Mouse (Mus musculus): ENCODE data around the gene AV320801. TPM values are rescaled to one million over a fixed set of nuclear protein-coding genes. Genes with fewer than 3 reads are reported as not detected.
"Not testable (repeated sequence)": the region's sequence is repeated elsewhere in the genome, so short reads cannot be mapped to it uniquely, and the experiment has no call there.

Gene AV320801
- not detected in 2 replicates for total RNA-seq (2021)
- long read RNA-seq, result 0 reads

DNA sequence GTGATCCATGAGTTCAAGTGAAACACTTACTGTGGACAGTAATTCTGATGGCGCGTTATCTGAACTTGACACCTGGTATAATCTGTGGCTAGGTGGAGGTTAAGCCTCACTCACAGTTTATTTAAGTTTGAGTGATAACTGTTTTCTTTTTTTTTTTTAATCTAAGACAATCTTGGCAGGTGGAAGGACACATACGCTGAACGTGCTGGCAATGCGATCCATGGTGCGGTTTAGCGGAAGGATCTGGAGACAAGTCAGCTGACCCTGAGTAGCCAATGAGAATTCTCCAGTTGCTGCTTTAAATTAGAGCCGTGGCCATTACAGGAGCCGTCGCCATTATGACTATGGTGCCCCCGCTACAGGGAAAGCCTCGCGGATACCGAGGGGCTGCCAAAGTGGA, at the start of gene AV320801:
TSS of gene AV320801 (plus strand) at position 301 of the 400 bp plus-strand sequence.
- not testable (repeated sequence) for DNase-seq

DNA sequence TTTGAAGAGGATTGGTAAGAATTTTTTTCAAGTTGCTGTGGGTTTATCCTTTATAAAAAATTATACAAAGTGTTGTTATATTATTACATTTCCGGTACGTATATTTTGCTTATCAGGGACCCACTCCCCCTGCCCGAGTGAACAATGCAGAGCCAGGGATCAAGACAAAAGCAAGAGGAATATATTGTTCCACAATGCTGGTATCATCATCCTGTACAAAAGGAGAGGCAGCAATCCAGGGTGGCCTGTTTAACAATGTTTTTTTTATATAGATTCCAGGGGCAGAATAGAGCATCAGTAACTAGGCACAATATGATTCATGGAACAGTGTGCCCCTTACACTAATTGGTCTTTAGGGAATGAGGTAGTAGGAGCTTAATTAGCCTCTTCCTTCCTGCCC, 30.2 kb upstream of the AV320801 start:
- DNase-seq, result not testable (repeated sequence)

DNA sequence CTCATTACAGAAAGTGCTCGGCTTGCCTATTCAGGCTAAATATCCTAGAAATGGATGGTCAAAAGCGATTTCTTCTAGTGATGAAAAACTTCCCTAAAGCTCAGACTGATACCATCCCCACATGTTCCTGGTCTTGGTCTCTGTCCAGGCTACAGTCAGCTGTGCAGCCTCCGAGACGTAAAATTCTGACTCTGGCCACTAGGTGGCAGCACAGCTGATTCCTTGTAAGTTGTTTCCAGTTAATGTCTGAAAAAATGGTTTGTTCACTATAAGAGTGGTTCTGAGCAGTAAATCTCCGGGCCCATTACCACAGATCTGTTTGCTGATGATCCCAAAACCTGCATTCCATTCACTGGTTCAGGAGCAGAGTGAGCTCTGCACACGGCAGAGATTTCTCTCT, 12.5 kb upstream of the AV320801 start:
- not testable (repeated sequence) for DNase-seq

DNA sequence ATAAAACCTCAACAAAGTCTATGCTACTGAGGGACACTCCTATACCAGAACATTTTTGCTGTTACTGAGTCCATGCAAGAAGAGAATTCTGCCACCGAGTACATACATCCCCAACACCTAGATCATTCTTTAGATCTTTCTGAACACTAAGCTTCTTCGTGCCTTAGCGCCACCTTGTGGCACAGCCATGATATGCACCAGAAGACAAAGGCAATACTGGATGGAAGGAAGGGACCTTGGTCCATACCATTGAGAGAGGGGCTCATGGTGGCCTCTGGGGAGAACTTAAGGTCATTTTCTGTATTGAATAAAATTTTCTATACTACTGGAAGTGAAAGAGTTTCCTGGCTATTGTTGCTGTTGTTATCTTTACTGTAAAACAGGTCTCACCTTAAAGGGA, 11.2 kb upstream of the AV320801 start:
- not testable (repeated sequence) for DNase-seq

Other genes starting within 250 kb of the AV320801 start
- not detected in 2 replicates for gene Pramel3, start 192.3 kb upstream of the AV320801 start, total RNA-seq (2021)
- gene Gm5128, start 121.3 kb upstream of the AV320801 start, total RNA-seq (2021), result not detected in 2 replicates
- not detected in 2 replicates for gene Gm7903, start 60.8 kb upstream of the AV320801 start, total RNA-seq (2021)
- gene Nxf7, start 104.2 kb downstream of the AV320801 start, total RNA-seq (2021), result not detected in 2 replicates
- gene Prame, start 133.1 kb downstream of the AV320801 start, total RNA-seq (2021), result not detected in 2 replicates
- gene Tcp11x2, start 199.2 kb downstream of the AV320801 start, total RNA-seq (2021), result not detected in 2 replicates
- gene Tmsb15a, start 230.7 kb downstream of the AV320801 start, total RNA-seq (2021), result not detected in 2 replicates
- gene Armcx5, start 248.1 kb downstream of the AV320801 start, total RNA-seq (2021), result 22.1 and 38.6 TPM in 2 replicates
- gene Gprasp1, start 248.1 kb downstream of the AV320801 start, total RNA-seq (2021), result 90.8 and 104 TPM in 2 replicates